Mouse (Mus musculus) left cerebral cortex, postnatal 14 days (tissue): Measurements from ENCODE around the gene Treml4. TPM values are rescaled to one million over a fixed set of nuclear protein-coding genes. Genes with fewer than 3 reads are reported as not detected.

ENCODE experiments used
- DNase-seq, 2 experiments: peaks; one replicate each; pipeline ENCODE4 v3.0.0; 2021 to 2022; ENCODE audit warnings: low spot score in 2 of 2, mixed read lengths in 1 of 2
- intact Hi-C: fragments of 180-260 bp; cut with DNase I; formaldehyde crosslinking; loops from one replicate; pipeline ENCODE4 v1.15.1; 2025
- long read RNA-seq, 2 experiments: library from polyadenylated mRNA; stranded (forward); transcript quantifications; one replicate each; pipeline ENCODE4 v2.0.0; 2021
- total RNA-seq, 2 experiments: library from RNA; stranded (reverse); gene quantifications; 2 replicates each; pipeline ENCODE4 v1.2.3; 2021

Gene Treml4
- total RNA-seq: not detected
- long read RNA-seq, experiment 1: 0 reads
- long read RNA-seq, experiment 2: 0 reads

DNA sequence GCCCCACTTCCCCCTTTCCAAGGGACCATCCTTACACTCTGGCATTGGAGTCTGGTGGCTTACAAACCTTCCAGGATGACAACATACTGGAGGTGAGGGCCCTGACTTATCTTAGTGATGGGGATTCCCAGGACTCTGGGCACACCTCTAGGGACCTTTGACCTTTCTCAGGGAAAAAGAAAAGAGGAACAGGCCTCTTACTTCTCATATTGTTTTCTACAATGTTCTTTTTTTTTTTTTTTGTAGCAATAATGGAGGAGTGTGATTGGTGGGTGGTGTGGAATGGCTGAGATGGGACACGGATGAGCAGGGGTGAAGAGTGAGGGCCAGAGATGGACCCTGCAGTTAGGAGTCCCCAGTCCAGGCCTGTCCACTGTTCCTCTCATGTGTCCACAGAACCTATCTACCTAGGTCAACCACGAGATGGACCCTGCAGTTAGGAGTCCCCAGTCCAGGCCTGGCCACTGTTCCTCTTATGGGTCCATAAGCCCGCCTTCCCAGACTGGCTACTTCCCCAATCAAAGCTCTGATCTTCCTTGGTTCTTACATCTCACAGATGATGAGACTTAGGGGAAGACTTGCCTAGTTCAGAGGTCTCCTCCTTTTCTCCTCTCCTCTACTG is at the start of gene Treml4:
Gene Treml4 (plus strand): TSS at position 555 of the 622 bp plus-strand sequence.
- intact Hi-C loops: no loop called here
- DNase-seq: no peak

DNA sequence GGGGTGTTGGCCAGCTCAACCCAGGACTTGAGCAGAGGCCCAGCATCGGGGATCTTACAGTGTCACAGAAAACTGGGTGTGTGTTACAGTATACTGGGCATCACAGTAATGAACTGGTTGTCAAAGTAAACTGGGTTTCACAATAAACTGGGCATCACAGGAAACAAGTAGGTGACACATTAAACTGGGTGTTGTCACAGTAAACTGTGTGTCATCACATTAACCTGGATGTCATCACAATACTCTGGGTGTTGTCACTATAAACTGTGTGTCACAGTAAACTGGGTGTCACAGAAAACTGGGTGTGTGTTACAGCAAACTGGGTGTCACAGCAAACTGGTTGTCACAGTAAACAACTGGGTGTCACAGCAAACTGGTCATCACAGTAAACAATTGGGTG is 48.7 kb upstream of the Treml4 start:
- no peak for DNase-seq
- intact Hi-C loops: no loop called here

DNA sequence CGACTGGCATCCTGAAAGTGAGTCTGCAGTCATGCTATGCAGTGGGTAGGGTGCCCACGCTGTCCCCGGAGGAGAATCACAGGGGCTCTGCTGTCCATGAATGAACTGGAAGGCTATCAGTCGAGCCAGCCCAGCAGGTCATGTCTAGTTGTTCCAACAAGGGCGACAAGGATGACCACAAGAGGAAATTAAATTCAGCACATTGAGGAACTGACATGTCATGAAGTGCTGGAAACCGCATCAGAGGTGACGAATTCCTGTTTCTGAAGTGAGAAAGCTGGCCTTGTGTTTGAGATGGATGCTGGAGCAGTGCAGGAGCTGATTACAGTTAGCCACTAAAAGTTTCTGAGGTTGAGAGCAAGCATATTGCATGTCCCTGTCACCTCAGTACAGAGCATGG is 33.4 kb upstream of the Treml4 start:
- DNase-seq: no peak
- intact Hi-C loops: no loop called here

DNA sequence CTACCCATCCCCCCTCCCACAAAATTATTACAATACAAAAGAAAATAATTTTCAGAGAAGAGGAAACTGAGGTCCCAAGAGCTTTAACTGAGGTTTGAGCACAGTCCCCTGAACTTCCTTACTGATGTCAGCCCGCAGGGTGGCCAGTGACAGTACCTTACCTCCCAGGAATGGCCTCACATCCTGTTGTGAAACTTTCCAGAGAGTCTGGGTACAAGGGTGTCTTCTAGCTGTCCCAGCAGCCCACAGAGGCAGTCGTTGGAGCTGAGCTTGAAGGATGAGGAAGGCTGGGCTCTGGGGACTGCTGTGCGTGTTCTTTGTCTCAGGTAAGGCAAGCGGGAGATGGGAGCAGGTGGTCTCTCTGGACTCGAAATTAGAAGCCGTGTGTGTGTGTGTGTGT is 31.6 kb upstream of the Treml4 start, which contains the start of gene Trem1:
Gene Trem1 (plus strand): TSS at position 251 of the 400 bp plus-strand sequence.
- intact Hi-C loops: no loop called here
- DNase-seq: no peak

DNA sequence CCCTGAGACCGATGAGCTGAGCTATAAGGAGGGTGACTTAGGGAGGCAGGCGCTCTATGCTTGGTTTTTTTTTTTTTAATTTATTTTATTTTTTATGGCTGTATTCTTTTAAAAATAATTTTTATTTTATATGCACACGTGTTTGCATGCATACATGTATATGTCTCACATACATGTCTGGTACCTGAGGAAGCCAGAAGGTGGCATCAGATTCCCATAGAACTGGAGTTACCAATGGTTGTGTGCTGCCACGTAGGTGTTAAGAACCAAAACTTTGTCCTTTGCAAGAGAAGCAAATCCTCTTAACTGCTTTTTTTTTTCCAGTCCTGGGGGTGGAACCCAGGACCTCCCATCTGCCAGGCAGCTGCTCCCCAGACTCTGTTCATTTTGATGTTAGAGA is 30.3 kb upstream of the Treml4 start:
- intact Hi-C loops: no loop called here
- DNase-seq: no peak

DNA sequence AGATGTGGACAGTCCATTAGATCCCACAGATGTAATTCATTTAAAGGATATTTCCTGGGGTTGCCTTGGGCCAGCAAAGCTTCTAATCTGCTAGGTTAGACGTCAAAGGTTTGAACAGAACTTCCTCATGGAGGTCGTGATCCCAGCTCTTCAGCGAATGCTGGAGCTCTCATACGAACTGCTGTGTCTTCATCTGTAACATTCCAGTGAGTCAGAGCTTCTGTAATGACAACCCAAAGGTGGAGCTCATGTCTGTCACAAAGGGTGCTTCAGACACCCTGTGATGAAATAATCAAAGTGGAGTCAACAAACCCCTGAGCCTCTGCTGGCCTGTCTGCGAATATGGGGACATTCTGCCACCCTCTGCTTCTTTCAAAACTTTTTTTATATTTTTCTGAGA is 29.5 kb upstream of the Treml4 start:
- intact Hi-C loops: no loop called here
- DNase-seq: no peak

DNA sequence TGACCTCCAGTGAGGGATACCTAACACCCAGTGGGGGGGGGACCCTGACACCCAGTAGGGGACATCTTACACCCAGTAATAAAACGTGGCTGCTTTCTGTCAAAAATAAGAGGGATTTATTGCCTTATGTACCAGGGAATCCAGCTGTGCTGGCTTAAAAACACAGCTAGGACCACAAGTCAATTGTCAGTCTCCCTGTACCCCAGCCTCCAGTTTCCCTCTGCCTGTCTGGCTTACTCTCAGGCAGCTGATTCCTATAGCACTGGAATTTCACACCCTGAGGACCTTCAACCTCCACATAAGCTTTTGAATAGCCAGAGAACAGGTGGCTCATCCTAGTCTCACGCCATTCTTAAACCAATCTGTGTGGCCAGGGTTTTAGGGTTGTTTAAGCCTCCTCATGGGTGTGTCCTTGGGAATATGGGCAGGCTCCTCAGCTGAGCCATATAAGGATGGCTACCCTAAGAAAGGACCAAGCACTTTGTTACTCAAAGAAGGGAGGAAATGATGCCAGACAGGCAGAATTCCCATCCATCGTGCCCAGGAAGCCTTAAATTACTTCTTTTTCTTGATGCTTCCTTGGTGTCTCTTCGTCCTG is 28.2 kb upstream of the Treml4 start:
- intact Hi-C loops: no loop called here
- no peak for DNase-seq

DNA sequence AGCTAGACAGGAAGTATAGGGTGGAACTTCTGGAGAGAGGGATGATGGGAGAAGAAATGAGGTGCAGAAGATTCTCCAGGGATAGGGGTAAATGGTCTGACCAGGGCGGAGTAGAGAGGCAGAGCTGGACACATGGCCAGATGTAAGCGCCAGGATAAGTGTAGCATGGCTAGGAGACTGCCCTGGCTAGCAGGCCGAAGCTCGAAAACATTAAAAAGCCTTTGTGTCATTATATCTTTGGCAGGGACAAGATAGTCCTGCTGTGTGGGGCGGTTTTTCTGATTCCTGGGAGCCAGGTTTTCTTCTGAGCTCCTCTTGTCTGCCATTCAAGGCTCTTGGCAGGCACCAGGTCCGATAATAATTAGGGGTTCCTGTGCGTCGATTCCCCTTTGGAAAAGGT is 26.5 kb upstream of the Treml4 start:
- DNase-seq: no peak
- intact Hi-C loops: no loop called here

DNA sequence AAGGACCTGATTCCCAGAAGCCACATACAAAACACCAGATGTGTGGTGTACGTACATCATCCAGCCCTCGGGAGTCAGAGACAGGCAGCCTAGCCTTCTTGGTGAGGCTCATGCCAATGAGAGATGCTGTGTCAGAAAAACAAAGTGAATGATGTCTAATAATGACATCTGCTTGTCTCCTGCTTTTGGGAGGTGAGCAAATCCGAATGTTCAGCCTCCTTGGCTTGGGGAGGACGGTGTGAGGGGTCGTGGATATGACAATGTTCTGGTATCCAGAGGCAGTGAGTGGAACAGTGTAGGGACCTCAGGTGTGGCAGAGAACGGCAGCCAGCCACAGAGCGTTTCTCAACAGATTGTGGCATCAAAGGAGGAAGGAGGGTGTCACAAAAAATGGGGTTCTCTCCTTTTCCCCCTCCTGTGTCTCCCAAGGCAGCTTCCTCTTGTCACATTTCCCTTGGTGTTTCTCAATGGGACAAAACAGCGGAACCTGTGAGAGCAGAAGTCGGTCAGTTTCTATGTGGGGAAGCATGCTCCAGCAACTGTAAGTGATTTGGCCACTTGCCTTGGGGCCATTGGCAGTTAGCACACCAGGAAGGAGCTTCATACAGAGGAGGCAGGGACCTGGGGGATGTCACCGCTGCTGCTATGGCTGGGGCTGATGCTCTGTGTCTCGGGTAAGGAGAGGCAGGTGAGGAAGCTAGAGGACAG is 16.7 kb upstream of the Treml4 start, which contains the start of gene Trem3:
Gene Trem3 (plus strand): TSS at position 557 of the 708 bp plus-strand sequence.
- intact Hi-C loops: no loop called here
- DNase-seq: no peak

DNA sequence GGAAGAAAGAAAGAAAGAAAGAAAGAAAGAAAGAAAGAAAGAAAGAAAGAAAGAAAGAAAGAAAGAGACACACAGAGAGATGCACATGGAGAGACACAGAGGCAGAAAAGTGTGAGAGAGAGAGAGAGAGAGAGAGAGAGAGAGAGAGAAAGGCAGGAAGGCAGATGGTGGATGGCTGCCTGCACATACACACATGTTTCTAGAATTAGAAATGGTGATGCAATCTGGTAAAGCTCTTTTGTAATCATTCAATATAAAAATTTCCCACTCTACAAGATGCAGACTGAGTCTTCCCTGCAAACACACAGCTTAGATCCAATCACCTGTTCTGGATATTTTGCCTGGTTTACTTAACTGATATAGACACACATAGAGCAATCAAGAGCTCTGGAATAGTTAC is 15.1 kb upstream of the Treml4 start:
- intact Hi-C loops: no loop called here
- DNase-seq: peak in 1 of 2 experiments; percentile 17

DNA sequence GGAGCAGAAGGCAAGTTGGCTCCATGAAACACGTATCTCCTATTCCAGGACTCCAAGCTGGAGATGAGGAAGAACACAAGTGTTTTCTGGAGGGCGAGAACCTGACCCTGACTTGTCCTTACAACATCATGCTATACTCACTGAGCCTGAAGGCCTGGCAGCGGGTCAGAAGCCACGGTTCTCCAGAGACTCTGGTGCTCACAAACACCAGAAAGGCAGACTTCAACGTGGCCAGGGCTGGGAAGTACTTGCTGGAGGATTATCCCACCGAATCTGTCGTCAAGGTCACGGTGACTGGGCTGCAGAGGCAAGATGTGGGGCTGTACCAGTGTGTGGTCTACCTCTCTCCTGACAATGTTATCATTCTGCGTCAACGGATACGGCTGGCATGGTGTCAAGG is 14.6 kb upstream of the Treml4 start:
- DNase-seq: no peak
- intact Hi-C loops: no loop called here

DNA sequence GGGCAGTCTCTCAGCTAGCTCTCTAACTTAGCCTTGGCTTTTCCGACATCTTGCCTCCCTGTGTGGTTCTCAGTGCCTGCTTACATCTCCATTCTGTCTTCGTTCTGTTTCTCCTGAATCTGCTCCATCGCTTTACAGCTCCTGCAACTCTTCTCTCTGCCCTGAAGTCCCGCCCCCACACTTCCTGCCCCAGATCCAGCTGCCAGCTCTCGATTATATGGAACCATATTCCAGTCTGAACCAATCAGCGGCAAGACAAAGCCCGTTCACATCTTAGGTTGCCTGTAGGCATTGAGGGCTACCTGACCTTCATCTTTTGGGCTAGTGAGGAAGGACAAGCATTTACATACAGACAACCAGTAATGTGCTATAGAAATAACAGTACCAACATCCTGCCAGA is 13.5 kb upstream of the Treml4 start:
- intact Hi-C loops: no loop called here
- no peak for DNase-seq

DNA sequence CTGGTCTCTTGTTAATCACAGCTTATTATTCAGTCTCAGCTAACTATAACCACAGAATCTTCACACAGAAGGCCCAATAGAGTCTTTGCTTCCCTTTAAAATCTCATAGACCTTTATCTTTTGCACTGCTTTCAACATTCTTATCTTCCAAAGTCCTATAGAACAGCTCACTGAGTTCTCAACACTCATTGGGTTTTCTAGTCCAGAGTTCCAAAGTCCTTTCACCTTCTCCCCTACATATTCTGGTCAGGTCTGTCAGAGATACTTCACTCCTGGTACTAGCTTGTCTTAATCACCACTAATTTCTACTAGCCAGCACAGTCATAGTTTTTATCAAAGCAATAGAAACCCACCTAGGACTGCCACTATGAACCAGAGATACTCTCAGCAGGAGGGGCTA is 7.5 kb upstream of the Treml4 start:
- intact Hi-C loops: no loop called here
- no peak for DNase-seq

DNA sequence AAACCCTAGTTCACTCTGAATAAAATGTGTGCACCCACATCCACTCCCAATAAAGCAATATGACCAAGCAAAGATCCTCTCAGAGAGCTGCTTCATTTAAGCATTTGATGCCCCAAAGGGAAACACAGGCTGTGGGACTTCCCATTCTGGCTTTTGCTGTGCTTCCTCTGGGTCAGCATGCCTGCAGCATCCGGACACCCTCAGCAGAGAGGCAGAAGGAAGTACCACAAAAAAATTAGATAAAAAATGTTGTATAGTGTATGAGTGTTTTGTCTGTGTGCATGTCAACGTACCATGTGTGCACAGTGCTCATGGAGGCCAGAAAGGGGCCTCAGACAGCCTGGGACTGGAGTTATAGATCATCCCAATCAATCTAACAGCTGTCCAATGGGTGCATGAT is 2.2 kb upstream of the Treml4 start:
- intact Hi-C loops: no loop called here
- no peak for DNase-seq

DNA sequence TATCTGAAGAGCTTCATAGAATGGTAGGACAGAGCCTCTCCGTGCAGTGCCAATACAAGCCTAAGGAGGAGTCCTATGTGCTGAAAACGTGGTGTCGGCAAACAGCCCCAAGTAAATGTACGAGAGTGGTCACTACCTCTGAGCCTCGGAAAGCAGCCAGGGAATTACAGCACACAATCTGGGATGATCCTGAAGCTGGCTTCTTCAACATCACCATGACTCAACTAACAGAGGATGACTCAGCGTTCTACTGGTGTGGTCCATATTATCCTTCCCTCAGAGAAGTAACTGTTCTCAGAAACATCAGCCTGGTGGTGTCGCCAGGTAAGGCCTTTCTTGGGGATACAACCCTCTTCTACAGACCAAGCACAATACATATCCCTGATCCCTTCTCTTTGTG is 567 bp downstream of the Treml4 start:
- intact Hi-C loops: no loop called here
- DNase-seq: no peak

DNA sequence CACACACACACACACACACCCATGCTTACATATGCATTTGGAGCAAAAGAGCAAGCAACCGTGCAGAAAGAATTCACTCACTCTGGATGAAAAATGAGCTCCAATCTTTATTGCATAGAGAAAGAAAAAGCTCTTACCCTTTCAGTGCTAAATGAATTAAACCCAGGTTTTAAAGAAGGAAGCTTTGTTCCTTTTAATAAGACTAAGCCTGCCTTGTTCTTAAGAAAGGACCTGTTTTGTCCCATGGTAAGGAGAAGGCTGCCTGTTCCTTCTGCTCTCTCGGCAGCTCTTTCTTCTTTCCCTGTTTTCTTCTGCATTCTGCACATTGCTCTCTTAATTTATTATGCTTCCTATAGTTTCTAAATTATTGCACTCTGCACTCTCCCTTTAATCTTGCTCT is 2.0 kb downstream of the Treml4 start:
- intact Hi-C loops: no loop called here
- no peak for DNase-seq

DNA sequence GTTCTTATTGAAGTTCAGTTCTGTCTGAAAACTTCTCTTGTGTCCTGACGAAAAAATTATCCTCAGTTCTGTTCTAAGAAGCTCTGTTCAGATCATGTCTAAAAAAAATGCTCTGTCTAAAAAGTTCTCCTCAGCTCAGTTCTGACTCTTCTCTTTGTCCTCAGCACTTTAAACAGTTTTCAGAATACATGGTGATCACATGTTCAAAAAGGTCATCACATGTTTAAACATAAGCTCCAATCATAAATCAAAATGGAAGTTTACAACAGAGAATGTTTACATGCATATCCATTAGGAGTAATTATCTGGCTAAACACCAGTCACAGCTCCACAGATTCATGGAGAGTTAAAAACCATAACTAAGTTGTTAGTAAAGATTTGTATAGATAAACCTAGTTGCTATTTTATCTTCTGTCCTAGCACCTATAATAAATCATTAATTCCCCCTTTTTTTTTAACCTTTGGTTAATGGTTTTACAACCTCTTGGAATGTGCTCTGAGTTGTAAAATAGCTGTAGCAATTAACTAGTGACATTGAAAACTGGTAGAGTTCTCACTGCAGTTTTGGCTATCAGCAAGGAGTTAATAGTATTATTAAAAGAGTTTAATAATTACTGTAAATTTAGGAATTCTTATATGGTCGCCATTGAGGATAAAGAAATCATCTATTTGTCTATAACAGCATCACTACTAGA is 2.7 kb downstream of the Treml4 start:
- intact Hi-C loops: no loop called here
- DNase-seq: no peak

DNA sequence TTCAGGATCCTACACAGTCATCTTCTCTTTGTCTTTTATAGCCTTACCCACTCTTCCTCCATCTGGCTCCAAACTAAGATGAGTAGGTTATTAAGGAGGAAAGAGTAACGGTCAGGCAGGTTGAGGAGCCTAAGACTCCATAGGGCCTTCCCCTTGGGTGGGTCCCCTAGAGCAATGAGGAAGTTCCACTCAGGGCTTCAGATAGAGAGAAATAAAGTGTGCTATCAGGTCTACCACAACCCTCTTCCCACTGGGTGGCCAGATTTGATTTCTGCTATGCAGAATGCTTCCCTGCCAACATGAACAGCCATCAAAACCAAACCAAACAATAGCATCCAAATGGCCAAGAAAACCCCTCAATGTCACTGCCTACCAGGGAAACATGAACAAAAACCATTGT is 3.5 kb downstream of the Treml4 start:
- DNase-seq: no peak
- intact Hi-C loops: no loop called here

DNA sequence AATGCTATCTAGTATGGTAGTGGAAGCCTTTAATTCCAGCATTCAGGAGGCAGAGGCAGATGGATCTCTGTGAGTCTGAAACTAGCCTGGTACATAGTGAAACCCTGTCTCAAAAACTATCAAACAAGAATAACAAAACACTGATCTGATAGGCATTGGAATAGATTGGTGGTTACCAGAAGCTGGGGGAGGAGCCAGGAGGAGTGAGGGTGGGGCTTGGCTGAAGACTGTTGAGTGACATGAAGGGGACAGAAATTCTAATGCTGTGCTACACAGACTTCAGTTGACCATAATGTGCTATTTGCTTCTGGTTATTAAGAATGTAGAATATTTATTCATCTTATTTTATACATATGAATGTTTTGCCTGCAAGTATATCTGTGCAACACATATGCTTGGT is 4.2 kb downstream of the Treml4 start:
- intact Hi-C loops: no loop called here

DNA sequence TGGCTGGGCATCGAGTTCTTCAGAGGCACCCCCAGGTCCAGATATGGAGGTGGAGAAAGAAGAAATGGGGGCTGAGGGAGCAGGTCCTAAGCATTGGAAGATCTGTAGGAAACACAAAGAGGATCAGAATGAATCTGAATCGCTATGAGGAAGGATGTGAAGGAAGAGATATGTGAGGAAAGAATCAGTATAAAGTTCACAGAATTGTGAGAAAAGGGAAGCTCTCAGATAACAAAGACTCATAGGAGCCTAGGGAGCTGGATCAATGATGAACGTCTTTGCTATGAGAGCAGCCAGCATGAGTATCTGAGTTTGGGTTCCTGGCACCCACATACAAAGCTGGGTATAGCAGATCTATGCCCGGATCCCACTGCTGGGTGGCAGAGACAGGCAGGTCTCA is 5.7 kb downstream of the Treml4 start:
- no peak for DNase-seq
- intact Hi-C loops: no loop called here

More for the DNA sequence above, 4.2 kb downstream of the Treml4 start:
- DNase-seq: no peak
